Mouse (Mus musculus) myocyte (in vitro differentiated cells): ENCODE data around the gene Armc2. TPM values are rescaled to one million over a fixed set of nuclear protein-coding genes. Genes with fewer than 3 reads are reported as not detected.
A peak's percentile ranks its signal among the peaks of the same experiment; 100 is the strongest.

ENCODE experiments used
- H3K27me3 ChIP-seq: one replicate; pipeline ENCODE4 v1.6.1; 2011; ENCODE audit not compliant: control insufficient read depth, insufficient read depth, insufficient read length
- H3K36me3 ChIP-seq: one replicate; pipeline ENCODE4 v1.6.1; 2011; ENCODE audit not compliant: control insufficient read depth, insufficient read depth
- H3K4me2 ChIP-seq: one replicate; pipeline ENCODE4 v1.6.1; 2011; ENCODE audit warnings: low read depth, control low read depth
- H3K4me3 ChIP-seq: one replicate; pipeline ENCODE4 v1.5.1; 2011; ENCODE audit warnings: mild to moderate bottlenecking, control low read depth, moderate library complexity
- H3K79me2 ChIP-seq: one replicate; pipeline ENCODE4 v1.6.1; 2011; ENCODE audit not compliant: control insufficient read depth, insufficient read depth
- H3ac ChIP-seq: one replicate; pipeline ENCODE4 v1.6.1; 2011; ENCODE audit not compliant: control insufficient read depth, insufficient read length
- CEBPB ChIP-seq: IDR thresholded peaks from 2 replicates; pipeline ENCODE4 v1.6.1; 2011; ENCODE audit warnings: mild to moderate bottlenecking, moderate library complexity; ENCODE audit not compliant: poor library complexity, insufficient read depth, severe bottlenecking
- E2F4 ChIP-seq: IDR thresholded peaks from one replicate; pipeline ENCODE4 v1.6.1; 2011; ENCODE audit warnings: mild to moderate bottlenecking, control low read depth, moderate library complexity; ENCODE audit not compliant: insufficient read depth
- MAX ChIP-seq: IDR thresholded peaks from one replicate; pipeline ENCODE4 v1.6.1; 2011; ENCODE audit warnings: low read depth, mild to moderate bottlenecking, control low read depth
- MYOD1 ChIP-seq, 3 experiments: IDR thresholded peaks; one replicate each; pipeline ENCODE4 v1.6.1; 2011; ENCODE audit warnings: control low read depth in 2 of 3, low read depth in 2 of 3, mild to moderate bottlenecking in 2 of 3, moderate library complexity in 1 of 3; ENCODE audit not compliant: insufficient read length in 2 of 3, control insufficient read depth in 1 of 3
- MYOG ChIP-seq, 3 experiments: IDR thresholded peaks; one replicate each; pipeline ENCODE4 v1.6.1; 2011; ENCODE audit warnings: control low read depth in 2 of 3, low read depth in 2 of 3, mild to moderate bottlenecking in 2 of 3; ENCODE audit not compliant: insufficient read length in 2 of 3, control insufficient read depth in 1 of 3, insufficient read depth in 1 of 3
- POLR2A ChIP-seq: IDR thresholded peaks from one replicate; pipeline ENCODE4 v1.6.1; 2011; ENCODE audit warnings: low read depth, mild to moderate bottlenecking, control low read depth, moderate library complexity; ENCODE audit not compliant: insufficient read length
- POLR2AphosphoS2 ChIP-seq: IDR thresholded peaks from one replicate; pipeline ENCODE4 v1.6.1; 2011; ENCODE audit warnings: low read depth, control low read depth; ENCODE audit not compliant: insufficient read length
- REST ChIP-seq: IDR thresholded peaks from one replicate; pipeline ENCODE4 v1.6.1; 2011; ENCODE audit warnings: mild to moderate bottlenecking, control low read depth, moderate library complexity; ENCODE audit not compliant: insufficient read depth, insufficient read length
- SRF ChIP-seq: IDR thresholded peaks from one replicate; pipeline ENCODE4 v1.6.1; 2011; ENCODE audit warnings: low read depth; ENCODE audit not compliant: control insufficient read depth, insufficient read length
- TCF12 ChIP-seq: IDR thresholded peaks from one replicate; pipeline ENCODE4 v1.6.1; 2011; ENCODE audit warnings: mild to moderate bottlenecking, control low read depth; ENCODE audit not compliant: poor library complexity, insufficient read depth, severe bottlenecking
- TCF3 ChIP-seq: IDR thresholded peaks from one replicate; pipeline ENCODE4 v1.6.1; 2011; ENCODE audit warnings: low read depth, control low read depth; ENCODE audit not compliant: insufficient read length
- USF1 ChIP-seq: IDR thresholded peaks from one replicate; pipeline ENCODE4 v1.6.1; 2011; ENCODE audit warnings: low read depth, mild to moderate bottlenecking, control low read depth, moderate library complexity
- polyA plus RNA-seq: library from polyadenylated mRNA; unstranded; fragments of >200 nt; fragmentation: generic; extraction: Trizol; gene quantifications from one replicate; pipeline ENCODE4 v1.2.1, GENCODE M21; 2012; ENCODE audit warnings: missing spikeins

The Armc2 gene
- polyA plus RNA-seq, 1 experiment: 0.31 TPM

DNA sequence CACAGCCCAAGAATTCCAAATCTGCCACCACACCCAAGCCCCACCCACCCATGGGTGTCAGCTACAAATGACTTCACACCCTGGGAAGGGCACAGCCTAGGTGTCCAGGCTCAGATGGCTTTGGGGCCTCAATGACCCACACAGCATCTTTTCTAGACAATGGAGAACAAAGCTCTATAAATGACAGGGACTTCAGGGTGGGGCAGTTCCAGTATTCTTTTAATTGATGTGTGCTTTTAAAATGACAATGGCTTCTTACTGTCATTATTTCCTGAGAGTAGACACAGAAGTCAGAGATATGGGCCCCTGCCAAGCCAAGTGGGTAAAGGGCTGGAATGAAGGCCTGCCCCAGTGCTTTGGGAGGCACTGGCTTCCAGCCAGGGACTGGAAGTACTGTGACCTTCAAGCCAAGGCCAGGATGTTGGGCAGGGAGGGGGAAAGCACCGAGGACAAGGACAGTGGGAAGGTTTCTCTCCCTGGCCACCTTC is 20.5 kb downstream of the Armc2 start:
- no peak overlapping the region for H3ac ChIP-seq
- H3K79me2 ChIP-seq: no peaks in the 10 kb centered on the region
- no peak overlapping the region for H3K4me2 ChIP-seq
- H3K36me3 ChIP-seq: no peaks in the 10 kb centered on the region
- no peaks in the 10 kb centered on the region for H3K27me3 ChIP-seq
- no peak overlapping the region for H3K4me3 ChIP-seq
- TF ChIP-seq POLR2A: no peak
- no peak for TF ChIP-seq POLR2AphosphoS2
- TF ChIP-seq SRF: no peak
- TF ChIP-seq USF1: no peak
- TF ChIP-seq MAX: no peak
- TF ChIP-seq TCF3: no peak
- TF ChIP-seq REST: no peak

DNA sequence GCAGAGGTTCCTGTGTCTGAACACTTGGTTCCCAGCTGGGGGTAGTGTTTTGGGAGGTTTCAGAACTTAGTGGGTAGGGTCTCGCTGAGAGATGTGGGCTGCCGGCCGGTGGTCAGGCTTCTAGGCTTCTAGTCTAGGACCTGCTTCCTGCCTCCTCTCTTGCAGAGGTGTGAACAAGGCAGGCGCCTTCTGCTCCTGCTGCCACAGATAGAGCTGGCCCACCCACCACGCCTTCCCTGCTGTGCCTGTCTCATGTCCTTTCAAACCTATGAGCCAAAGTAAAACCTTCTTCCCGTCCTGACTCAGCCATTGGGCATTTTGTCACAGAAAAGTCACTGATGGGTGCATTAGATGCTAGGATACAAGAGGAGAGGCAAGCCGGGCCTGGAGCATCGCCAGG is 22.1 kb downstream of the Armc2 start:
- no peaks in the 10 kb centered on the region for H3K27me3 ChIP-seq
- no peak overlapping the region for H3K4me3 ChIP-seq
- H3ac ChIP-seq: no peak overlapping the region
- no peaks in the 10 kb centered on the region for H3K36me3 ChIP-seq
- no peak overlapping the region for H3K4me2 ChIP-seq
- no peaks in the 10 kb centered on the region for H3K79me2 ChIP-seq
- TF ChIP-seq MYOG (IDR thresholded peaks at IDR 0.05; ENCODE audit: control insufficient read depth in 1 of 3, insufficient read depth in 1 of 3, insufficient read length in 2 of 3, low read depth in 2 of 3) (peak in 1 of 3 experiments; percentile 27), POLR2AphosphoS2 (no peak)

DNA sequence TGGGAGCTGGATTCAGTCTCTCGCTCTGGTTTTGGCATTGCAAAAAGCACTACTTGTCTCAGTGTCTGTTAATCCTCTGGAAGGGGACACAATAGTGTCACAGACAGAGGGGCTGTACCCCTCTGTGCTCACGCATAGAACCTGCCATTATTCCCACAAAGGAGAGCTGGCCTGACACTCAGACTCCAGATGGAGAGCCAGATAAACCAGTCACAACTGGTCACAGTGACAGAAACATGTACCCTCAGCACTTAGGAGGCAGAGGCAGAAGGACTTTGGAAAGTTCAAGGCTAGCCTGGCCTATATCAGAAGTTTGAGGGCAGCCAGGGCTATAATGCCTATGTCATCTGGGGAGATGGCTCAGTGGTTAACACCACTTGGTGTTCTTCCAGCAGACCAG is 23.2 kb downstream of the Armc2 start:
- Histone ChIP-seq H3K27me3 (no peaks in the 10 kb centered on the region), H3K4me3 (no peak overlapping the region), H3ac (no peak overlapping the region), H3K36me3 (no peaks in the 10 kb centered on the region), H3K79me2 (no peaks in the 10 kb centered on the region), H3K4me2 (no peak overlapping the region)
- TF ChIP-seq MYOG (IDR thresholded peaks at IDR 0.05; ENCODE audit: control insufficient read depth in 1 of 3, insufficient read depth in 1 of 3, insufficient read length in 2 of 3, low read depth in 2 of 3) (no peak), E2F4 (no peak), USF1 (no peak), CEBPB (no peak), POLR2A (no peak), TCF3 (no peak), POLR2AphosphoS2 (no peak), TCF12 (no peak), MAX (no peak), SRF (no peak), REST (no peak), MYOD1 (IDR thresholded peaks at IDR 0.05; ENCODE audit: control insufficient read depth in 1 of 3, insufficient read length in 2 of 3, low read depth in 2 of 3) (no peak)

DNA sequence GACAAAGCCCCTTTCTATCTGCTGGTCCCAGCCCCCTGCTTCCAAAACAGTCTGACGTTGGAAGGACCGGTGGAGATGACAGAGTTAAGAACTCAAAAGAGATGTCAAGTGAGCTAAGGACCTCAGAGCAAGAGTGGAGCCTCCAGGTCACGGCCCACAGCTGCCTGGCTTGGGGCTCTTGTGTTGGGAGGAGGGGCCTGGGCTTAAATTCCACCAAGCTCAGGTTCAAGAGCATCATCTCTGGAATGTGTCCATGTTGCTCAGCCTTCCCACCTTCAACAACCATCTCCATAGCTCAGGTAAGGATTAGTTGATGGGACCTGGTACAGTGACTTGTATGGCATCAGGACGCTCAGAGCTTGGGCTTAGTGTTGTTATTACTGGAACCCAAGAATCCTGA is 23.7 kb downstream of the Armc2 start:
- Histone ChIP-seq H3ac (no peak overlapping the region), H3K4me2 (no peak overlapping the region), H3K27me3 (no peaks in the 10 kb centered on the region), H3K79me2 (no peaks in the 10 kb centered on the region), H3K36me3 (no peaks in the 10 kb centered on the region), H3K4me3 (no peak overlapping the region)
- TF ChIP-seq MYOG (IDR thresholded peaks at IDR 0.05; ENCODE audit: control insufficient read depth in 1 of 3, insufficient read depth in 1 of 3, insufficient read length in 2 of 3, low read depth in 2 of 3) (no peak), TCF12 (no peak), POLR2A (no peak), POLR2AphosphoS2 (no peak), SRF (no peak), TCF3 (no peak), CEBPB (no peak), USF1 (no peak), REST (no peak), MAX (no peak), E2F4 (no peak), MYOD1 (IDR thresholded peaks at IDR 0.05; ENCODE audit: control insufficient read depth in 1 of 3, insufficient read length in 2 of 3, low read depth in 2 of 3) (no peak)

DNA sequence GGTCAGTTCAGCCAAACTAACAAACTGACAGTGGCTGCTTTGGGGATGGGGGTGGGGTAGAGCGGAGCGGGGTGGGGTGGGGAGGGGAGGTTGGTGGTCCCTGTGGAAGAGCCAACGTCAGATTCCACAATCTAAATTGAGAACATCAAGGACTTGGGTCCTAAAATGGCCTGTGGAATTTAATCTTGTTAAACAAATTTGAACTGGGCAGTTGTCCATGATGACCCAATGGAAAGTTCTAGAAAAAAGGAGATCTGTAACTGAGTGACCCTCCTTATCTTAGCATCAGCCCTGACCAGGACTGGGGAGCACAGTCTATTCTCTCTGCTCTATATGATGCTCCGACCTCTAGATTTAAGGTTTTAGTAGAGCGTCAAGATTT is 26.2 kb downstream of the Armc2 start:
- no peak overlapping the region for H3K4me3 ChIP-seq
- H3ac ChIP-seq: no peak overlapping the region
- TF ChIP-seq TCF3: no peak
- TF ChIP-seq POLR2AphosphoS2: no peak
- TF ChIP-seq POLR2A: no peak
- no peak for TF ChIP-seq TCF12
- TF ChIP-seq E2F4: no peak
- no peak for TF ChIP-seq MYOD1 (IDR thresholded peaks at IDR 0.05; ENCODE audit: control insufficient read depth in 1 of 3, insufficient read length in 2 of 3, low read depth in 2 of 3)
- TF ChIP-seq REST: no peak
- TF ChIP-seq SRF: no peak
- TF ChIP-seq CEBPB: no peak
- no peak for TF ChIP-seq MYOG (IDR thresholded peaks at IDR 0.05; ENCODE audit: control insufficient read depth in 1 of 3, insufficient read depth in 1 of 3, insufficient read length in 2 of 3, low read depth in 2 of 3)
- TF ChIP-seq MAX: no peak
- no peak for TF ChIP-seq USF1
- no peaks in the 10 kb centered on the region for H3K36me3 ChIP-seq
- H3K79me2 ChIP-seq: no peaks in the 10 kb centered on the region
- no peaks in the 10 kb centered on the region for H3K27me3 ChIP-seq
- H3K4me2 ChIP-seq: no peak overlapping the region
